Mouse (Mus musculus) CH12.LX (cell line): ENCODE results near the gene Ngfr. TPM values are rescaled to one million over a fixed set of nuclear protein-coding genes. Genes with fewer than 3 reads are reported as not detected.
"Not testable (repeated sequence)": the region's sequence is repeated elsewhere in the genome, so short reads cannot be mapped to it uniquely, and the experiment has no call there.

Experiments used
- DNase-seq: peaks from one replicate; pipeline ENCODE4 v3.0.0-alpha.2; 2013; ENCODE audit errors: extremely low read depth
- H3K27ac ChIP-seq: 2 replicates; pipeline ENCODE4 v1.5.1; 2012; ENCODE audit warnings: low read depth, mild to moderate bottlenecking, control low read depth, moderate library complexity; ENCODE audit not compliant: insufficient read depth
- H3K27me3 ChIP-seq: replicated peaks from 2 replicates; pipeline ENCODE3; 2012; ENCODE audit warnings: inconsistent platforms
- H3K36me3 ChIP-seq, 2 experiments: replicated peaks in 1 of 2; 2 replicates each; pipeline versions ENCODE3 to v1.6.1; 2012; ENCODE audit warnings: inconsistent platforms in 1 of 2, low read length in 1 of 2, mild to moderate bottlenecking in 1 of 2, mixed read lengths in 1 of 2, moderate library complexity in 1 of 2; ENCODE audit not compliant: control insufficient read depth in 1 of 2, insufficient read depth in 1 of 2
- H3K4me1 ChIP-seq, 2 experiments: 2 replicates each; pipeline ENCODE4 v1.6.1; 2012; ENCODE audit warnings: inconsistent platforms in 1 of 2, moderate library complexity in 1 of 2; ENCODE audit not compliant: insufficient read depth in 2 of 2, control insufficient read depth in 1 of 2
- H3K4me2 ChIP-seq: 2 replicates; pipeline ENCODE4 v1.6.1; 2012; ENCODE audit warnings: low read depth, mild to moderate bottlenecking, control low read depth; ENCODE audit not compliant: poor library complexity, insufficient read depth, severe bottlenecking
- H3K4me3 ChIP-seq, 3 experiments: fragments of 150-350 bp in 1 of 3; sonication (generic) in 1 of 3; replicated peaks in 1 of 3; 2 replicates each; pipeline versions ENCODE3 to v1.5.1; 2011 to 2012; ENCODE audit warnings: low read depth in 2 of 3, low read length in 2 of 3, mild to moderate bottlenecking in 2 of 3, moderate library complexity in 2 of 3, control low read depth in 1 of 3, improper control_type of control experiment in 1 of 3, inconsistent platforms in 1 of 3, mixed read lengths in 1 of 3; ENCODE audit not compliant: poor library complexity in 1 of 3
- H3K79me2 ChIP-seq: replicated peaks from 2 replicates; pipeline ENCODE4 v1.6.1; 2012; ENCODE audit warnings: mild to moderate bottlenecking, moderate library complexity; ENCODE audit not compliant: control insufficient read depth, poor library complexity, insufficient read depth, severe bottlenecking; ENCODE audit errors: extremely low read depth
- H3K9ac ChIP-seq: 2 replicates; pipeline ENCODE4 v1.6.1; 2012; ENCODE audit warnings: low read depth, mild to moderate bottlenecking, control low read depth, moderate library complexity; ENCODE audit not compliant: insufficient read depth
- H3K9me3 ChIP-seq: replicated peaks from 2 replicates; pipeline ENCODE3; 2012; ENCODE audit warnings: low read length, inconsistent platforms, mixed read lengths
- BHLHE40 ChIP-seq: IDR thresholded peaks from 2 replicates; pipeline ENCODE4 v1.6.1; 2011; ENCODE audit warnings: mild to moderate bottlenecking, low read depth, low read length, improper control_type of control experiment
- EP300 ChIP-seq: IDR thresholded peaks from 2 replicates; pipeline ENCODE4 v1.6.1; 2011; ENCODE audit warnings: low read length, improper control_type of control experiment
- ETS1 ChIP-seq: conservative IDR thresholded peaks from 2 replicates; pipeline ENCODE4 v1.6.1; 2012; ENCODE audit warnings: low read depth, mild to moderate bottlenecking, inconsistent platforms, low read length, improper control_type of control experiment, moderate library complexity
- IRF4 ChIP-seq: IDR thresholded peaks from 2 replicates; pipeline ENCODE4 v1.6.1; 2014; ENCODE audit warnings: low read depth, mild to moderate bottlenecking, inconsistent platforms, low read length, improper control_type of control experiment
- JUN ChIP-seq: IDR thresholded peaks from 2 replicates; pipeline ENCODE4 v1.6.1; 2011; ENCODE audit warnings: low read depth, mild to moderate bottlenecking, low read length, improper control_type of control experiment, moderate library complexity; ENCODE audit not compliant: insufficient read depth
- MAX ChIP-seq: IDR thresholded peaks from 2 replicates; pipeline ENCODE4 v1.6.1; 2011; ENCODE audit warnings: low read length, improper control_type of control experiment
- MAZ ChIP-seq: IDR thresholded peaks from 2 replicates; pipeline ENCODE4 v1.6.1; 2012; ENCODE audit warnings: low read depth, mild to moderate bottlenecking, inconsistent platforms, low read length, improper control_type of control experiment, moderate library complexity
- MEF2A ChIP-seq: IDR thresholded peaks from 2 replicates; pipeline ENCODE4 v1.6.1; 2014; ENCODE audit warnings: low read depth, mild to moderate bottlenecking, inconsistent platforms, low read length, improper control_type of control experiment, borderline replicate concordance
- NELFE ChIP-seq: IDR thresholded peaks from 2 replicates; pipeline ENCODE4 v1.6.1; 2011; ENCODE audit warnings: low read depth, low read length, improper control_type of control experiment
- NRF1 ChIP-seq: IDR thresholded peaks from 2 replicates; pipeline ENCODE4 v1.6.1; 2014; ENCODE audit warnings: low read depth, mild to moderate bottlenecking, inconsistent platforms, low read length, improper control_type of control experiment, moderate library complexity
- POLR2A ChIP-seq: IDR thresholded peaks from 2 replicates; pipeline ENCODE4 v1.6.1; 2011; ENCODE audit warnings: low read depth, mild to moderate bottlenecking, improper control_type of control experiment, low read length
- POLR2AphosphoS2 ChIP-seq: IDR thresholded peaks from 2 replicates; pipeline ENCODE4 v1.6.1; 2011; ENCODE audit warnings: low read depth, low read length, improper control_type of control experiment
- RCOR1 ChIP-seq: conservative IDR thresholded peaks from 2 replicates; pipeline ENCODE4 v1.6.1; 2012; ENCODE audit warnings: low read depth, mild to moderate bottlenecking, inconsistent platforms, low read length, improper control_type of control experiment
- SMC3 ChIP-seq: IDR thresholded peaks from 2 replicates; pipeline ENCODE4 v1.6.1; 2011; ENCODE audit warnings: low read depth, low read length, improper control_type of control experiment
- TCF12 ChIP-seq: IDR thresholded peaks from 2 replicates; pipeline ENCODE4 v1.6.1; 2014; ENCODE audit warnings: low read depth, mild to moderate bottlenecking, inconsistent platforms, low read length, improper control_type of control experiment
- UBTF ChIP-seq: IDR thresholded peaks from 2 replicates; pipeline ENCODE4 v1.6.1; 2012; ENCODE audit warnings: low read depth, mild to moderate bottlenecking, inconsistent platforms, low read length, improper control_type of control experiment, moderate library complexity
- USF2 ChIP-seq: conservative IDR thresholded peaks from 2 replicates; pipeline ENCODE4 v1.6.1; 2011; ENCODE audit warnings: low read depth, low read length, improper control_type of control experiment
- ZC3H11A ChIP-seq: IDR thresholded peaks from 2 replicates; pipeline ENCODE4 v1.6.1; 2012; ENCODE audit warnings: low read depth, mild to moderate bottlenecking, inconsistent platforms, low read length, improper control_type of control experiment
- ZNF384 ChIP-seq: IDR thresholded peaks from 2 replicates; pipeline ENCODE4 v1.6.1; 2012; ENCODE audit warnings: low read depth, low read length, improper control_type of control experiment, inconsistent platforms
- dilution Hi-C: fragments of 300-500 bp; cut with MboI; formaldehyde crosslinking; loops from 2 replicates; pipeline ENCODE4 v1.14.3; 2020; ENCODE audit warnings: low sequenced_read_pairs; ENCODE audit not compliant: extremely low pct_unique_long_range_greater_than_20kb, extremely low pct_ligation_motif_present
- in situ Hi-C: fragments of 300-500 bp; cut with MboI; formaldehyde crosslinking; loops from 3 replicates; pipeline ENCODE4 v1.14.3; 2019; ENCODE audit warnings: low sequenced_read_pairs, low pct_ligation_motif_present, low pct_unique_long_range_greater_than_20kb, mixed read lengths
- polyA plus RNA-seq: library from polyadenylated mRNA; unstranded; fragments of >175 nt; gene quantifications from 2 replicates; pipeline ENCODE4 v1.2.1, GENCODE M21; 2012; ENCODE audit warnings: low read depth; ENCODE audit not compliant: insufficient read length
- total RNA-seq, 2 experiments: library from RNA; depleted of rRNA; stranded (reverse); fragments of 300-350 nt in 1 of 2; fragments of >200 nt in 1 of 2; gene quantifications; 2 replicates each; pipeline ENCODE4 v1.2.3; 2012 to 2014

The Ngfr gene
- total and polyA plus RNA-seq, 3 experiments: not detected

GRCm38 (mm10) chr11:95607286-95607685 lies 19.8 kb upstream of the Ngfr start:
- H3K4me1 ChIP-seq, H3K9me3 ChIP-seq, DNase-seq, H3K9ac ChIP-seq, H3K4me3 ChIP-seq, H3K4me2 ChIP-seq, dilution Hi-C loops, in situ Hi-C loops, H3K79me2 ChIP-seq, H3K27ac ChIP-seq, H3K36me3 ChIP-seq: not testable (repeated sequence)
- TF ChIP-seq ZNF384: peak; percentile 60
- peaks cover 83% of the 10 kb centered on the region for H3K27me3 ChIP-seq

GRCm38 (mm10) chr11:95598214-95599062 lies 10.9 kb upstream of the Ngfr start:
- Histone ChIP-seq H3K4me2 (no peak overlapping the region), H3K4me1 (peaks cover 5 to 17% of the 10 kb centered on the region in 2 experiments), H3K79me2 (no peaks in the 10 kb centered on the region), H3K4me3 (no peak overlapping the region), H3K9ac (no peak overlapping the region), H3K36me3 (no peaks in the 10 kb centered on the region), H3K27ac (no peak overlapping the region), H3K27me3 (peaks cover 98% of the 10 kb centered on the region), H3K9me3 (no peaks in the 10 kb centered on the region)
- in situ Hi-C loops (no loop called here), dilution Hi-C loops (no loop called here)
- DNase-seq: no peak
- no peak for TF ChIP-seq ZNF384
- no peak for TF ChIP-seq MEF2A
- no peak for TF ChIP-seq ETS1
- no peak for TF ChIP-seq POLR2AphosphoS2
- TF ChIP-seq ZC3H11A: no peak
- no peak for TF ChIP-seq NELFE
- TF ChIP-seq MAZ: no peak
- no peak for TF ChIP-seq BHLHE40
- TF ChIP-seq POLR2A: no peak
- no peak for TF ChIP-seq EP300
- TF ChIP-seq NRF1: no peak
- no peak for TF ChIP-seq IRF4
- TF ChIP-seq UBTF: no peak
- no peak for TF ChIP-seq MAX
- TF ChIP-seq RCOR1: no peak
- no peak for TF ChIP-seq JUN
- TF ChIP-seq USF2: no peak
- no peak for TF ChIP-seq SMC3
- TF ChIP-seq TCF12: no peak
